Mouse (Mus musculus): ENCODE results near the gene Lipc. TPM values are rescaled to one million over a fixed set of nuclear protein-coding genes. Genes with fewer than 3 reads are reported as not detected.

Gene Lipc
- polyA plus RNA-seq (2017; shearing (Covaris generic)): not detected

DNA sequence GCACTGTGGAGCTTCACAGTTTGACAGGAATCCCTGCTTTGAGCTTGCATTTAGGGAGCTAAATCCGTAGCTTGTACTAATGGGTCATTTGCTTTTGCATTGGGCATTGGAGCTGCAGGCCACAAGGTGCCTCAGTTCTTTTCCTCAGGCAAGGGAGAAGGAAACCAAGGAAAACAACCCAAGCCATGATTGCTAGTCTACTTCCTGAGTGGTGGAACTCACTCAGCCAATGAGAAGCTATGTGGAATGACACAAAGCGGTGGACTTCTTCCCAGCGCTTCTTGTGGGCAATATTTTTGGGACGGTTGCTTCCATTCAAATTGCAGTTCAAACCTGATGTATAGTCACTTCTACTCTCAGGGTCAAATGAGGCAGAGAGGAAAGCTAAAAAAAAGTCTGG lies at the start of gene Lipc:
Gene Lipc (minus strand): TSS at position 101 of the 400 bp plus-strand sequence.

Other genes starting within 250 kb of the Lipc start
- 1 to 10 TPM in 1 of 2 experiments, not detected in 1; 1.9 TPM for gene Aqp9, start 216.5 kb upstream of the Lipc start, polyA plus RNA-seq (2017; shearing (Covaris generic))

All from activated CD4-positive, CD25-positive, alpha-beta regulatory T cell (primary cell).